Mouse (Mus musculus) forebrain, embryonic 15.5 days (tissue): Measurements from ENCODE around the gene Klc1. TPM values are rescaled to one million over a fixed set of nuclear protein-coding genes. Genes with fewer than 3 reads are reported as not detected.
A peak's percentile ranks its signal among the peaks of the same experiment; 100 is the strongest.

Experiments used
- ATAC-seq: fragments of 200-750 bp; cut with Nextera tagmentation; replicated peaks from 2 replicates; pipeline ENCODE4 v1.8.0; 2017; ENCODE audit warnings: mild to moderate bottlenecking, moderate TSS enrichment, moderate library complexity
- H3K27ac ChIP-seq: fragments of 300-500 bp; sonication (generic); replicated peaks from 2 replicates; pipeline ENCODE4 v1.5.1; 2015; ENCODE audit warnings: mild to moderate bottlenecking, inconsistent platforms
- H3K27me3 ChIP-seq: fragments of 300-500 bp; sonication (generic); 2 replicates; pipeline ENCODE4 v1.6.1; 2015; ENCODE audit warnings: inconsistent platforms
- H3K36me3 ChIP-seq: fragments of 300-500 bp; sonication (generic); 2 replicates; pipeline ENCODE4 v1.6.1; 2015; ENCODE audit warnings: mild to moderate bottlenecking, inconsistent platforms
- H3K4me1 ChIP-seq: fragments of 300-500 bp; sonication (generic); 2 replicates; pipeline ENCODE4 v1.6.1; 2015; ENCODE audit warnings: inconsistent platforms
- H3K4me2 ChIP-seq: fragments of 300-500 bp; sonication (generic); replicated peaks from 2 replicates; pipeline ENCODE4 v1.6.1; 2015; ENCODE audit warnings: mild to moderate bottlenecking, inconsistent platforms
- H3K4me3 ChIP-seq: fragments of 300-500 bp; sonication (generic); 2 replicates; pipeline ENCODE4 v1.5.1; 2015; ENCODE audit warnings: mild to moderate bottlenecking, inconsistent platforms
- H3K9ac ChIP-seq: fragments of 300-500 bp; sonication (generic); replicated peaks from 2 replicates; pipeline ENCODE4 v1.6.1; 2015; ENCODE audit warnings: mild to moderate bottlenecking, inconsistent platforms
- H3K9me3 ChIP-seq: fragments of 300-500 bp; sonication (generic); 2 replicates; pipeline ENCODE4 v1.6.1; 2016; ENCODE audit warnings: inconsistent platforms
- WGBS: fragments of 180-500 bp; shearing (Covaris S2); methylation state at CpG from one replicate; pipeline ENCODE4 v1.1.7; 2015; ENCODE audit warnings: mixed read lengths; 5-methylcytosine and 5-hydroxymethylcytosine counted together
- polyA plus RNA-seq: library from polyadenylated mRNA; unstranded; fragments of >200 nt; fragmentation: Nextera tagmentation; extraction: Ambion mirVana; gene quantifications from 2 replicates; pipeline ENCODE4 v1.2.1, GENCODE M21; 2015

Gene Klc1
- polyA plus RNA-seq, 1 experiment from 2014 or later, result 430 TPM

GRCm38 (mm10) chr12:111820708-111821107, 62.1 kb downstream of the Klc1 start:
- Histone ChIP-seq H3K9me3 (no peaks in the 10 kb centered on the region), H3K9ac (no peak overlapping the region), H3K27me3 (no peaks in the 10 kb centered on the region), H3K4me2 (no peak overlapping the region), H3K4me1 (peaks cover 12% of the 10 kb centered on the region), H3K36me3 (peaks cover 11% of the 10 kb centered on the region), H3K4me3 (no peak overlapping the region), H3K27ac (no peak overlapping the region)
- ATAC-seq, result no peak
- 90% methylated on average over 7 of the region's 7 CpGs for WGBS

GRCm38 (mm10) chr12:111821931-111822330, 63.3 kb downstream of the Klc1 start:
- Histone ChIP-seq H3K9me3 (no peaks in the 10 kb centered on the region), H3K4me3 (no peak overlapping the region), H3K9ac (no peak overlapping the region), H3K27me3 (no peaks in the 10 kb centered on the region), H3K4me1 (0 out of 2 replicates have a peak, but pooled peaks cover 2% of the 10 kb centered on the region), H3K36me3 (peaks cover 21% of the 10 kb centered on the region), H3K27ac (no peak overlapping the region), H3K4me2 (no peak overlapping the region)
- 82% methylated on average over 4 of the region's 4 CpGs for WGBS
- ATAC-seq, result no peak

- no peaks in the 10 kb centered on the region for H3K9me3 ChIP-seq
- H3K4me2 ChIP-seq, result no peak overlapping the region
- no peak for ATAC-seq
- WGBS, result 95% methylated on average over 12 of the region's 12 CpGs
- no peak overlapping the region for H3K4me3 ChIP-seq
- peaks cover 63% of the 10 kb centered on the region for H3K36me3 ChIP-seq
- H3K4me1 ChIP-seq, result peaks cover 9% of the 10 kb centered on the region
- H3K27ac ChIP-seq, result no peak overlapping the region
- H3K27me3 ChIP-seq, result no peaks in the 10 kb centered on the region
- no peak overlapping the region for H3K9ac ChIP-seq
Observed at GRCm38 (mm10) chr12:111827556-111827955, 68.9 kb downstream of the Klc1 start.

- peak overlapping the region; percentile 67 for H3K27ac ChIP-seq
Observed at GRCm38 (mm10) chr12:111829447-111829846, 70.8 kb downstream of the Klc1 start.

GRCm38 (mm10) chr12:111829954-111830353, 71.3 kb downstream of the Klc1 start:
- Histone ChIP-seq H3K36me3 (peaks cover 78% of the 10 kb centered on the region), H3K27me3 (no peaks in the 10 kb centered on the region), H3K9me3 (no peaks in the 10 kb centered on the region), H3K4me1 (peaks cover 9% of the 10 kb centered on the region), H3K9ac (no peak overlapping the region), H3K4me3 (no peak overlapping the region), H3K27ac (peak overlapping the region; percentile 67), H3K4me2 (no peak overlapping the region)
- 76% methylated on average over 9 of the region's 9 CpGs for WGBS
- no peak for ATAC-seq

More at GRCm38 (mm10) chr12:111829447-111829846, 70.8 kb downstream of the Klc1 start:
- Histone ChIP-seq H3K27me3 (no peaks in the 10 kb centered on the region), H3K36me3 (peaks cover 74% of the 10 kb centered on the region), H3K4me2 (no peak overlapping the region), H3K9me3 (no peaks in the 10 kb centered on the region), H3K4me1 (peaks cover 9% of the 10 kb centered on the region), H3K4me3 (no peak overlapping the region), H3K9ac (no peak overlapping the region)
- no peak for ATAC-seq
- 53% methylated on average over 5 of the region's 5 CpGs for WGBS

GRCm38 (mm10) chr12:111830375-111830774, 71.7 kb downstream of the Klc1 start:
- Histone ChIP-seq H3K27ac (no peak overlapping the region), H3K27me3 (no peaks in the 10 kb centered on the region), H3K36me3 (peaks cover 77% of the 10 kb centered on the region), H3K9me3 (no peaks in the 10 kb centered on the region), H3K4me1 (peaks cover 9% of the 10 kb centered on the region), H3K4me3 (no peak overlapping the region), H3K9ac (no peak overlapping the region), H3K4me2 (no peak overlapping the region)
- 87% methylated on average over 10 of the region's 10 CpGs for WGBS
- no peak for ATAC-seq

- no peak overlapping the region for H3K9ac ChIP-seq
- H3K36me3 ChIP-seq, result peaks cover 63% of the 10 kb centered on the region
- no peak overlapping the region for H3K4me2 ChIP-seq
- H3K4me3 ChIP-seq, result no peak overlapping the region
- no peaks in the 10 kb centered on the region for H3K27me3 ChIP-seq
- peaks cover 9% of the 10 kb centered on the region for H3K4me1 ChIP-seq
- ATAC-seq, result no peak
- H3K27ac ChIP-seq, result no peak overlapping the region
- 81% methylated on average over 5 of the region's 5 CpGs for WGBS
- no peaks in the 10 kb centered on the region for H3K9me3 ChIP-seq
Observed at GRCm38 (mm10) chr12:111832643-111833042, 74.0 kb downstream of the Klc1 start.

- H3K4me2 ChIP-seq, result no peak overlapping the region
Observed at GRCm38 (mm10) chr12:111833457-111833856, 74.8 kb downstream of the Klc1 start.

GRCm38 (mm10) chr12:111842565-111843433, 84.2 kb downstream of the Klc1 start:
- H3K4me3 ChIP-seq, result no peak overlapping the region
- H3K27ac ChIP-seq, result no peak overlapping the region
- H3K36me3 ChIP-seq, result peaks cover 11% of the 10 kb centered on the region
- H3K4me2 ChIP-seq, result no peak overlapping the region
- H3K4me1 ChIP-seq, result no peaks in the 10 kb centered on the region
- no peak for ATAC-seq
- H3K9ac ChIP-seq, result no peak overlapping the region
- H3K27me3 ChIP-seq, result no peaks in the 10 kb centered on the region
- WGBS, result 87% methylated on average over 15 of the region's 15 CpGs
- H3K9me3 ChIP-seq, result no peaks in the 10 kb centered on the region

More at GRCm38 (mm10) chr12:111833457-111833856, 74.8 kb downstream of the Klc1 start:
- Histone ChIP-seq H3K4me1 (peaks cover 9% of the 10 kb centered on the region), H3K36me3 (peaks cover 62% of the 10 kb centered on the region), H3K27me3 (no peaks in the 10 kb centered on the region), H3K4me3 (no peak overlapping the region), H3K9me3 (no peaks in the 10 kb centered on the region), H3K27ac (no peak overlapping the region), H3K9ac (no peak overlapping the region)
- WGBS, result 89% methylated on average over 10 of the region's 10 CpGs
- ATAC-seq, result no peak

- H3K4me3 ChIP-seq, result no peak overlapping the region
- H3K36me3 ChIP-seq, result peaks cover 5% of the 10 kb centered on the region
- no peaks in the 10 kb centered on the region for H3K4me1 ChIP-seq
- 62% methylated on average over 2 of the region's 2 CpGs for WGBS
- no peak overlapping the region for H3K9ac ChIP-seq
- no peaks in the 10 kb centered on the region for H3K9me3 ChIP-seq
- H3K27ac ChIP-seq, result no peak overlapping the region
- H3K27me3 ChIP-seq, result no peaks in the 10 kb centered on the region
- ATAC-seq, result no peak
- no peak overlapping the region for H3K4me2 ChIP-seq
Observed at GRCm38 (mm10) chr12:111843470-111843869, 84.8 kb downstream of the Klc1 start.

GRCm38 (mm10) chr12:111845953-111846352, 87.3 kb downstream of the Klc1 start:
- no peak for ATAC-seq
- Histone ChIP-seq H3K9me3 (no peaks in the 10 kb centered on the region), H3K4me1 (no peaks in the 10 kb centered on the region), H3K27me3 (no peaks in the 10 kb centered on the region), H3K4me2 (no peak overlapping the region), H3K4me3 (no peak overlapping the region), H3K27ac (no peak overlapping the region), H3K36me3 (peaks cover 4% of the 10 kb centered on the region), H3K9ac (no peak overlapping the region)
- 88% methylated on average over 4 of the region's 4 CpGs for WGBS

- ATAC-seq, result no peak
- Histone ChIP-seq H3K9me3 (no peaks in the 10 kb centered on the region), H3K4me3 (no peak overlapping the region), H3K27me3 (no peaks in the 10 kb centered on the region), H3K4me2 (no peak overlapping the region), H3K27ac (no peak overlapping the region), H3K9ac (no peak overlapping the region), H3K36me3 (peaks cover 4% of the 10 kb centered on the region), H3K4me1 (no peaks in the 10 kb centered on the region)
- 89% methylated on average over 10 of the region's 10 CpGs for WGBS
Observed at GRCm38 (mm10) chr12:111846815-111847214, 88.2 kb downstream of the Klc1 start.
